Mouse (Mus musculus) hematopoietic multipotent progenitor cell, adult 10-12 weeks (in vitro differentiated cells): ENCODE measurements around the gene Rps28. TPM values are rescaled to one million over a fixed set of nuclear protein-coding genes. Genes with fewer than 3 reads are reported as not detected.

Source experiments
- polyA plus RNA-seq: library from polyadenylated mRNA; stranded (reverse); fragments of >175 nt; gene quantifications from 2 replicates; pipeline ENCODE4 v1.2.3, GENCODE M21; 2012; ENCODE audit warnings: low replicate concordance

The Rps28 gene
- 248 and 4,845 TPM in 2 replicates for polyA plus RNA-seq

DNA sequence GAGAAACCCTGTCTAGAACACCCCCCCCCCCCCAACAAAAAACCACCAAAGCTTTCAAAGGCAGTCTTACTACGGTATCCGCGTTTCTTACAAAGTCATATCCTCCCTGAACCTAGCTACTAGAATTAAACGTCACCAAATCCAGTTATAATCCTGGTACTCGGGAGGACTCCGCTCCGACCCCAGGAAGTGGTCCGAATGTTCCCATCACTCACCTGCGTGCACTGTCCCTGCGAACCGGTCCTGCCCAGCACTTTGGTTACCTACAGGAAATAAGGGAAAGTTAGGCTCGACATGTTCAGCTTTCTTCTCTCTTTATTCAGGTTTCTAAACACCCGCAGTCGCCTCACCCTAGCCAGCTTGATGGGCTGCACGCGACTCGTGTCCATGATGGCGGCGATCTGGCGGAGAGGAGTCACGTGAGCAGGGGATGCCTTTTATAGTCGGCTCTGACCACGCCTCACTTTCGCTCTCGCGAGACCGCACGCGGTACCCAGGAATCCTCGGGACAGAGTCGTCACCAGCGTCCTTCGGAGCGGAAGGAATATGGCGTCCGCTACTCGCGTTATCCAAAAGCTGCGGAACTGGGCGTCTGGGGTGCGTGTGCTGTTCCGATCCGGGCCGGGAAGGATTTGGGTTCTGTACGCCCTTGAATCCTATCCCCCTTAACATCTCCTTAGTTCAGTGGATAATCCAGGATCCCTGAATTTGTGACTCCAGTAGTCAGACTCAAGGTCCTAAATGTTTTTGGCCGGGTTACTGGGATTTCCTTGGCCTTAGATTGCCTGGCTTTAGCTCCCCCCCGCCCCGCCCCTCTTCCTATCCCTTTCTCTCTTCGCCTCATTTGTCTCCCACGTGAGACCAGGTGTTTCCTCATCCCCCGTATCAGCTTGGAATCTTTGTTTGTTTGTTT lies at the start of gene Rps28, which contains the start of gene Ndufa7:
TSS of gene Rps28 (minus strand) at position 479 of the 913 bp plus-strand sequence.
TSS of gene Ndufa7 (plus strand) at position 489 of the 913 bp plus-strand sequence.

DNA sequence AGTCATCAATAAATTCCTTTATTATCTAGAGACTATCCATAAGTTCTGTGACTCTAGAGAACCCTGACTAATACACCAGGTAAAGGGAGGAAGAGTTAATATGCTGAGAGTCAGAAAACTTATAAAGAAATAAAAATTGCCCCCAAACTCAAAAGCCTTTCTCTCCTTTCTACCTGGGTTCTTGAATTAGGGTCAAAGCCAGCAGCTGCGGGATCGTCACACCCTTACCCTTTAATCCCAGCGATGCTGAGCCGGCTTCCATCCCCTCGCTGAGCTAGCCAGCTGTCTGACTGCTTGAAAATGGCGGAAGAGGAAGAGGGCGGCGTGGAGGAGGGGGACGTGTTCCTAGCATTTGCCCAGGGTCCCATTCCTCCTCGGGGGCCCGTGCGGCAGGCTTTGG lies 49.2 kb upstream of the Rps28 start, which contains the start of gene Gm7029:
TSS of gene Gm7029 (plus strand) at position 301 of the 400 bp plus-strand sequence.

DNA sequence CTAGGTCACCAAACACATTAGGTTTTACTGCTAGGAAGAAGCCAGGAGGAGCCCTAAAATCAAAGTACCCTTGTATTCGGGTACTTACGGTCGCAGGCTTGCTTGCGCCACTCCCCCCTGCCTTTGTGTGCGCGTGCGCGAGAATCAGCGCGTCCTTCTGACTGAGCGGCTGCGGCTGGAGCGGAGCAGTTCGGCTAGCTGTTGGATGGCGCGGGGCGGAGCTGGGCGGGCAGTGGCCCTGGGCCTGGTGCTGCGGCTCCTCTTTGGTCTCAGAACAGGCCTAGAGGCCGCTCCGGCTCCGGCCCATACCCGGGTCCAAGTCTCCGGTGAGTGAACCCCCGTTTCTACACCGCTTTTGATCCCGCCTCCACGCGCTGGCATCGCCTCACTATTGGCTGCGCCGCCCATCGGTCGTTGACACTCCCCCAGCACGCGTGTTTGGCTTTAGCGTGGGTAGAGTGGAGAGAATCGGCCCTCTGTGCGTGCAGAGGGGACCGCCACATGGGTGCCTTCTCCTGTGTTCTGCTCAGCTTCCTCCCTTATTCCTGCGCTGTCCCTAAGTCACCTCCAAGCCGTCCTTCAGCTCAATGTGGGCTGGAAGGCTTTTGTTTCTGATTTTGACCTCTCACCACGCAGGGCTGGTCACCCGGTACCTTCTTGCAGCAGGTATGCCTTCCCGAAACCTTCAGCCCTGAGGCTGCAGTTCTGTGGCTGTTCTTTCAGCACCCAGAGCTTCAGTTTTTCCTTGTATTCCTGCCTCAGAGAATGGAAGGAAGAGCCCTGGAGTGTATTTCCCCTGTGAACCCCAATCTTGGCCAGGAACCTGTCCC lies 18.8 kb upstream of the Rps28 start, which contains the start of gene Cd320:
TSS of gene Cd320 (plus strand) at position 126 of the 830 bp plus-strand sequence.

DNA sequence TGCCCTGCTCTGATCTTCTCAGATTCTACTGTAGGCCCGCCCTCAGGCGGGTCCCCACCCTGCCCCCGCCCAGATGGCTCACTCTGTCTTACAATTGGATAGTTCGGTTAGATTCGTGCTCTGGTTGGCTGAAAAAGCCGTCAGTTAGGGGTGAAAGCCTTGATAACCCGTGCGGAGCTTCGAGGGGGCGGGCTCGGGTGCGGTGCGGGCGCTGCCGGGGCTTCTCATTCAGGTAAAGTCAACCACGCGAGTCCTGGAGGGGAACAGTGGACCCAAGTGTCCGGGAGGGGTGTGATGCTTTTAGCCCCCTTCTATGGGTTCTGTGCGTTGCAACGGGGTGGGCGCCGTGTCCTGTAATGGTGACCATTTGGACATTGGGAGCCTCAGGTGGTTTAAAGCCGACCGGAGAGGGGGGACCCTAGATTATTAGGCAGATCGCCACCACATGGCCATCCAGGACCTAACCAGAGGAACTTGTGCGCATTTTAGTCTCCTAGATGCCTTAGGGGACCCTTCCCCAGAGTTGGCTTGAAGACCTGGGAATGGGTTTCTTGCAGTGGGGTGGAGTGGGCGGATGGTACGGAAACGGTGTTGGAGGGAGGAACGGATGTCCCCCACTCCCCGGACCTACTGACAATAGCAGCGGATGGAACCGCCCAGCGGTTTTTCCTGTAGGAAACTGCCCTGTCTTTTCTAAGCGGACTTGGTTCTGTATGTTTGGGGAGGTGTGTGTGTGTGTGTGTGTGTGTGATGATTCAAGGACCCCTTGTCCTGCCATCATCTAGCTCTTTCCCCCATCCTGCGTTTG lies 13.8 kb downstream of the Rps28 start, which contains the start of gene Kank3:
TSS of gene Kank3 (plus strand) at position 186 of the 808 bp plus-strand sequence.

DNA sequence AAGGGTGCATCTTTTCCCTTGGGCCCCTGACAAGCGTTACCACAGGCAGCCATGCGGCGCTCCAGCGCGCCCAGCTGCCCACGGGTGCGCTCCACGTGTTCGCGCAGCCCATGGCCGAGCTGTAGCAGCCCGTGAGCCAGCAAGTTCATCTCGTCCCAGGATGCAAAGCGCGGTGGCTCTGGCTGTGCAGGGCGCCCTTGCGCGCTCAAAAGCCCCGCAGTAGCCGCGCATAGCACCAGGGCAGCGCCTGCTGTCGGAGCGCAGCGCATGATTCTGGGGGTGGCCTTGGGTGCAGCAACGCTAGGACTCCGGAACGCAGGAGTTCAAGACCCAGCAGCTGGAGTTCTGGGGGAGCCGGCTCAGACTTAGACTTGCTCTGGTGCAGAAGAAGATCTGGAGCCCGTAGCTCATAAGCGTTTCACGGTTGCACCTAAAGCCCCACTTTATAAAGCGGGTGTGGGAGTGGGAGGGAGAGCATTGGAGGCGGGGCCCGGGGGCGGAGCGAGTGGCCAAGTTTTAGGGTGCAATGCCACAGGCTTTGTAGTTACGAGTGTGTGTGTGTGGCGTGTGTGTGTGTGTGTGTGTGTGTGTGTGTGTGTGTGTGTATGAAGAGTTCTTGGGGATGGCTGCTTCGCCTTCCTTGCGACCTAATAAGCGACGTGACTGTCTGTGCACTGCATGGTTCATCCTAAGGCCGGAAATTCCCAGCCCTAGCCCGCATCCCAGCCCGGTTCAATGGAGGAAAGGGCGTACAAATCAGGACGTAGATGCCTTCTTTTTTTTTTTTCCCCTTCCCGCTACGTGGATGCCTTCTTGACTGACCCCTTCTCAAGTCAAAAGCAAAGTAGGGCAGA lies 43.0 kb downstream of the Rps28 start, which contains the start of gene Angptl4:
TSS of gene Angptl4 (minus strand) at position 707 of the 854 bp plus-strand sequence.

Other genes with a start within 250 kb of the Rps28 start
- 93.4 and 109 TPM in 2 replicates for gene Zfp414, start 195.5 kb downstream of the Rps28 start, polyA plus RNA-seq
- gene Pram1, start 186.5 kb downstream of the Rps28 start, polyA plus RNA-seq: 0.39 and 11.5 TPM in 2 replicates
- 541 and 779 TPM in 2 replicates for gene Hnrnpm, start 137.7 kb downstream of the Rps28 start, polyA plus RNA-seq
- gene March2, start 105.9 kb downstream of the Rps28 start, polyA plus RNA-seq: 44.5 and 158 TPM in 2 replicates
- gene Rab11b, start 64.0 kb downstream of the Rps28 start, polyA plus RNA-seq: 143 and 241 TPM in 2 replicates
- 1.6 and 3.1 TPM in 2 replicates for gene Angptl4, start 42.7 kb downstream of the Rps28 start, polyA plus RNA-seq
- gene Kank3, start 14.0 kb downstream of the Rps28 start, polyA plus RNA-seq: 1.7 and 2.4 TPM in 2 replicates
- 396 and 428 TPM in 2 replicates for gene Ndufa7, start within 50 bp of the Rps28 start, polyA plus RNA-seq
- 7.4 and 13.7 TPM in 2 replicates for gene Cd320, start 18.5 kb upstream of the Rps28 start, polyA plus RNA-seq
- not detected in 2 replicates for gene Gm7029, start 49.3 kb upstream of the Rps28 start, polyA plus RNA-seq
- 8.0 and 16.7 TPM in 2 replicates for gene Kifc1, start 66.1 kb upstream of the Rps28 start, polyA plus RNA-seq
- not detected in 2 replicates for gene Platr17, start 80.6 kb upstream of the Rps28 start, polyA plus RNA-seq
- gene Daxx, start 84.9 kb upstream of the Rps28 start, polyA plus RNA-seq: 44.3 and 55.2 TPM in 2 replicates
- 1,240 and 2,267 TPM in 2 replicates for gene Tapbp, start 91.3 kb upstream of the Rps28 start, polyA plus RNA-seq
- 63.9 and 83.1 TPM in 2 replicates for gene Zbtb22, start 91.3 kb upstream of the Rps28 start, polyA plus RNA-seq
- 344 and 699 TPM in 2 replicates for gene Rgl2, start 105.0 kb upstream of the Rps28 start, polyA plus RNA-seq
- 74.4 and 96.8 TPM in 2 replicates for gene Pfdn6, start 115.8 kb upstream of the Rps28 start, polyA plus RNA-seq
- gene Wdr46, start 116.1 kb upstream of the Rps28 start, polyA plus RNA-seq: 59.7 and 181 TPM in 2 replicates
- 33.9 and 69.4 TPM in 2 replicates for gene B3galt4, start 126.9 kb upstream of the Rps28 start, polyA plus RNA-seq
- gene Vps52, start 131.2 kb upstream of the Rps28 start, polyA plus RNA-seq: 65.1 and 130 TPM in 2 replicates
- 30.7 and 202 TPM in 2 replicates for gene Rps18, start 131.4 kb upstream of the Rps28 start, polyA plus RNA-seq
- gene H2-K1, start 175.8 kb upstream of the Rps28 start, polyA plus RNA-seq: 1,004 and 3,373 TPM in 2 replicates
- 49.6 and 111 TPM in 2 replicates for gene Ring1, start 200.1 kb upstream of the Rps28 start, polyA plus RNA-seq
- gene H2-Ke6, start 203.5 kb upstream of the Rps28 start, polyA plus RNA-seq: 67.5 and 266 TPM in 2 replicates
- 46.1 and 74.3 TPM in 2 replicates for gene Slc39a7, start 207.1 kb upstream of the Rps28 start, polyA plus RNA-seq
- 155 and 353 TPM in 2 replicates for gene Rxrb, start 207.2 kb upstream of the Rps28 start, polyA plus RNA-seq
- 14.4 and 54.0 TPM in 2 replicates for gene Col11a2, start 214.9 kb upstream of the Rps28 start, polyA plus RNA-seq